Mouse (Mus musculus) brain, embryonic 18.5 days (tissue): ENCODE measurements around the gene Gm49358.
A peak's percentile ranks its signal among the peaks of the same experiment; 100 is the strongest.

Experiments
- DNase-seq: peaks from one replicate; pipeline ENCODE4 v3.0.0-alpha.2; 2012; ENCODE audit warnings: low read depth, low spot score

Gene Gm49358

DNA sequence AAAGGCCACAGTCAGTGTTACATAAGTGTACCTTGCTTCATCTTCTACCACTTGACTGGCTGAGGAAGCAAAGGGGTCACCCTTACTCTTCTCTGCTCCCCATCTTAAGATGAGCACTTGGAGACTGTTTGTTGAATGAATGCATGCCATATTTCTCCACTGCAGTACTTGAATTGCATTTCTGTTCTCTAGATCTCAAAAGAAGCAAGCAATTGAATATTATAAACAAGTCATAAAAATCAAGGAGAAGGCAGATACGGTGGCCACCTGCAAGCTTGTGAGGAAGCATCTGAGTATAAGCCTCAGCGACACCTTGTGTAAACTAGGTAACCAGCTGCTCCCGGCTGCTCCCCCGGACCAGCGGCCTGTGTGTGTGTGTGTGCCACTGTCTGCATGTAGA lies at the start of gene Gm49358:
Gene Gm49358, plus strand, starts transcription at position 301 of the 400 bp plus-strand sequence.
- no peak for DNase-seq

DNA sequence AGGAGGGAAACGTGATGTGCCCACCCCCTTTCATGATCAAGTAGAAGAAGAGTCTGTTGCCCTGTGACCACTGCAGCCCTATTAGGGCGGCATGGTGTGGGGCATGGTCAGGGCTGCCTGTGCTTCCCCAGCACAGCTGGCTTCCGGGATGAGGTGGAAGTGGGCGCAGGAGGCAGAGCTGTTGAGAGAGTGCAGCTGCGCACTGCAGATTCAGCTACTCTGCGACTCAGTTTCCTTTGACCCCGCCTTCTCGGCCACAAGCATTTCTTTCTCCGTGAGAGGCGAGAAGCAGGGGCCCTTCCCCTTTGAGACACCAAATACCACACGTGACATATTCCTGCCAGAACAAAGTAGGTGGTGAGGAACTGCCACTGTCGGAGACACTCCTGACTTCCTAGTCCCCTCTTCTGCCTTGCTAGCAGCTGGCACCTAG lies 36.2 kb upstream of the Gm49358 start:
- DNase-seq: no peak

DNA sequence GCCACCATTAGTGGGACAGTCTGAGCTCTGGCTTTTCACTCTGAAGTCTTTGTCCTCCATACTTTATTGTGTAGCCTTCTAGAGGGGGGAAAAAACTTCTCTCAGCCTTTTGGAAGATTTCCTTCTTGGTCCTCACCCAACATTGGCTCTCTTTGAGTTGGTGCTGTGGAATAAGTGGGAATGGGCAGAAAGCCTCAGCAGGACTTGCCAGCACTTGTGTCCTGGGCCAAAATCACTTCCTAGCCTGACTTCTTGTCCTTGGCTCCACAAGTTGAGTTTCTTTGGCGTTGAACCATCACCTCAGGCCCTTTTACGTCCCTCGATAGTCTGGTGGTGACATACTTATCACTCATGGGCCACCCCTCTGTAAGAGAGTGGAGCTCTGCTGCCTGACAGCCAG lies 35.6 kb upstream of the Gm49358 start:
- no peak for DNase-seq

DNA sequence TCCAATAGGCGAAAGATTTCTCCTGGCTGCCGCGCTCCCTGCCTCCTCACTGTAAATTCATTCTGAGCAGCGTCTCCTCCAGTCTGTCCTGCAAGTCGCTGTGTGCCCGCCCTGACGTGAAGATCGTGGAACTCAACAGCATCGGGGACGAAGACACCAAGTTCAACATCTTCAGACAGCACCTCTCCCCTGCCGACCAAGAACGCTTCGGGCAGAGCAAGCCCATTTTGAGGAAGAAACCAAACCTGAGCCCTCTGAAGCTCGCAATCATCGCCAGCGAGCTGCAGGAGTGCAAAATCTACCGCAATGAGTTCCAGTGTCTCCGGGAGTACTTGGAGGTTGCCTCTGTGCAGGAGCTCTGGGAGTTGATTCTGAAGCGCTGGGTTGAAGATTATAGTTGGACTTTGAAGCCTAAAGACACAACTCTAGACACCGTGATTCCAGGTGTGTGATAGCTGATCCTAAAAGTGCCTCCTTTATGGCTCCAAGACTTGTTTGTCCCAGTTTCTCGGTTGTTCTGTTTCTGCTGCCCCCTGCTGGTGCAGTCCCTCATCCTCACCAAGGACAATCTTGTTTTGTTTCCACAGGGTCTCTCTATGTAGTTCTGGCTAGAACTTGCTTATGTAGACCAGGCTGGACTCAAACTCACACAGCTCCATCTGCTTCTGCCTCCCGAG lies 32.8 kb upstream of the Gm49358 start:
- DNase-seq: peak; percentile 57

DNA sequence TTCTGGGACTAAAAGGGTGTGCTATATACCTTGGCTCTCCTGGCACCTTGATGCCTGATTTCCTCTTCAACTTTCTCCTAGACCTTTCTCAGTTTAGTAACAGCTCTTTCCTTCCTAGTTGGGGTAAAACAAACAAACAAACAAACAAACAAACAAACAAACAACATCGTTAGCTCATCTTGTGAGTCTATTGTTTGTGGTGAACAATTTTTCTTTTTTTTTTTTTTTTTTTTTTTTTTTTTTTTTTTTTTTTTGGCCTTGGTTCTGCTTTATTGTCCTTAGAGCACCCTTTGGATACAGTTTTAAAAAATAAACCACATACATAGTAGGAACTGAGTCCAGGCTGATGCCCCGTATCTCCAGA lies 32.3 kb upstream of the Gm49358 start:
- DNase-seq: no peak

DNA sequence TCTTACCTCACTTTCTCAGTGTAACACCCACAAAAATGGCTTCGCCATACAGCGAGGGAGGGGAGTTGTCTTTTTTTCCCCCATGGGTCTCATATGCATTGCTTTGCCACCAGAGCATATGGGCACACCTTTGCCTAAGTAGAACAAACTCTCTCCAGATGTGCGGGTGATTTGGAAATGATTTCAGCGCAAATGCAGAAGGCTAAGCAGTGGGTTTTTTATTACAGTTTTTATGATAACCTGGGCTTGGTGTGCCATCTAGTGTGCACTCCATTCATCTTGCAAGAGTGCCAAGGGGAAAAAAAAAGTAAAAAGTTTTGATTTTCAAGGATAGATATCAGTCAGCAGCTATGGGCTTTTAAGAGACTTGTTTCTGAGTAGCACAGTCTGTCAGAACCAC lies 28.7 kb upstream of the Gm49358 start:
- no peak for DNase-seq

DNA sequence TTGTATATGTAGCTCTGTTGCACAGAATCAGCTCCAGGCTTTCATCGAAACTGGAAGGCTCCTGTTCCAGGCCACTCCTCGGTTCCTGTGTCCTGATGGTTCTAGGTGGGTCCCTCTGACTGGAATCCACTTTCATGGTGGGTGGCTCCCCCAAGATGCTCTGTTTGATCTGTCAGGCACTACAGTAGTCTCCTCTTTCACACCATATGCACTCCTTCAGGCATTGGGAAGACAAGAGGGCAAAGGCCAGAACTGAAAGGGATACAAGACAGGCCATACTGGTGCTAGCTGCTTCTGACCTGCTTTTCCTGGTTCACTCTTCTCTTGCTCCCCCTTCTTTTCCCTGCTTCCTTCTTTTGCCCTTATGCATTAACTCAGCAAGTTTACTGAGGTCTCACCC lies 20.9 kb upstream of the Gm49358 start:
- DNase-seq: no peak

DNA sequence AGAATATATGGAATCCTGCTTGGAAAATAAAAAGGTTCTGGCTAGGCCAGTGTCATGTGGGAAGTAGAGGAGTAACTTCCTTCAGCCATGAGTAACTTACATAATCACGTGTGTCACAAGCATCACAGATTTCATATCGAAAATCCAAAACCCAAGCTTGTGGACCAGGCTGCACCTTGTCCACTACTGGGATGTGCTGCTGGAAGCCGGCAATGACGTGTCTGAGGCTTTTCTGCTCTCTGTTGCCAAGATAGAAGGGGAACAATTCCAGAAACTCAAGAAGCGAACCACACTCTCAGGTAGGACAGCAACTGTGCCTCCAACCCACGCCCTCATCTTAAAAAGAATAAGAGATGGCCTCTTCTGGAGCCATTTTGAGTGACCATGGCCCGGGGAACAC lies 19.5 kb upstream of the Gm49358 start:
- no peak for DNase-seq

DNA sequence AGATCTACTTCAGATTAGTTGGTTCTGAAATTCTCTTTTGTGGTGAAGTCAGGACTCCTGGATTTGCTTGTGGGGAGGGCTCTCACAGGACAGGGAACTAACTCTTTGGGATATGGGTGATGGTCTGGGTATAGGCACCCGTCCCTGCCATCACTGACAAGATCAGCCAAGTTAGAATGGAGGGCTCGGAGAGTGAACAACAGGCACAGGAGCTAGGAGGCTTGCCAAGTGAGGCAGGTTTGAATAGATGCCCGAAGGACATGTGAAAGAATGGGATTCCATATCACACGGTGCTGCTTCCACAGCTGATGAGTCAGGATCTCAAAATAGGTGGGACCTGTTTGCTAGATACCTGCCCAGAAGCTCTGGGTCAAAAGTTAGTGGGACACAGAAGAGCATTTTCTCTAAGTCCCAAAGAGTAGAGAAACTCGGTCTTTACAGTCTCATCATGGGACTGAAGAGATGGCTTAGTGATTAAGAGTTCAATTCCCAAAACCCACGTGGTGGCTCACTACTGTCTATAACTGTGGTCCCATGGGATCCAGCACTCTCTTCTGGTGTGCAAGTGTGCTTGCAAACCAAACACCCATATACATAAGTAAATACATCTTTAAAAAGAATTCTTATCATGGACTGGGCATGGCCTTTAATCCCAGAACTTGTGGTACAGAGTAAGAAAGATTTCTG lies 7.8 kb upstream of the Gm49358 start:
- DNase-seq: no peak

DNA sequence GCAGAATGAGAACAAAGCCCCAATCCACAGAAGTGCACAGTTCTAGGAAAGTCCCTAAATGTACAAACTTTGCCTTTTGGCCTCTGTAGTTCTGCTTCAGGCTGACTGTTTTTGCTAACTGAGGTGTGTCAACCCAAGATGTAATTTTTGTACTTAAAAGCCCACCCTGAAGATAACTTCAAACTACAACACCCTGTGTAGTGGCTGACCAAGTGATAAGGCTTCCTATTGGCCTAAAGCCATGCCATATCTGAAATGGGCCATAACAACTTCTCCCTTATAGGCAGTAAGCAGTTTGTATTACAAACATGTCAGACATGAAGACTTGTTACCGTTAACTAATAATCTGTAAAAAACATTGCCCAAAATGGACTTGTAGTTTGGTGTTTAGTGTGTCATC lies 6.0 kb upstream of the Gm49358 start:
- no peak for DNase-seq

DNA sequence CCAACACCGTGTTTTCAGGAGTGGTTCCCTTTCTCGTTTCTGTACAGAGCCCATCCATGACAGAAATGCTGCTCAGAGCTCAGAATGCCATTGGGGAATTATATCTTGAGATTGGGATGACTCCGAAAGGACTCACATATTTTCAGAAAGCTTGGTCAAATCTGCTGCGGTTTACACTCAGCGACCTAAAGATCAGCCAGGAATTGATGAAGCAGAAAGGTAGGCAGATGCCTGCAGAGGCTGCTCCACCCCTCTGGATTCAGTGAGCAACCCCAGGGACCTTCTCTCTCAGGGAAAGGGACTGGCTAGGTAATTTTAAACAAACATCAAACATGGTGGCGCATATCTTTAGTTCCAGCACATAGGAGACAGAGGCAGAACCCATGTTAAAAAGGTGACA lies 5.6 kb upstream of the Gm49358 start:
- no peak for DNase-seq

DNA sequence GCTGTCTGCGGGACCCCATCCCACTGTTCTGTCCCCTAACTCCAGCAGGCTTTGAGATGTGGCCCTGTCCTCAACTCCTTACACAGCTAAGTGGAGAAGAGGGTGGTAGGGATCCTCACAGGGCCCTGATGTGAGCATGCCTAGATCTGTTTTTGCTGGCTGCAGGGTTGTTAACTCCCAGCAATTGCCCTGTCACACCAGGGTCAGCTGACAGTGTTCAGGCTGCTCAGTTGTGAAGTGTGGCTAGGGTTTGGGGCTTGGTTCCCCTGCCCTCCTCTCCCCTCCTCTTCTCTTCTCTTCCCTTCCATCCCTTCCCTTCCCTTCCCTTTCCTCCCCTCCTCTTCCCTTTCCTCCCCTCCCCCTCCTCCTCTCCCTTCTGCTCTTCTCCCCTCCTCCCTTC lies 2.5 kb upstream of the Gm49358 start:
- DNase-seq: no peak

DNA sequence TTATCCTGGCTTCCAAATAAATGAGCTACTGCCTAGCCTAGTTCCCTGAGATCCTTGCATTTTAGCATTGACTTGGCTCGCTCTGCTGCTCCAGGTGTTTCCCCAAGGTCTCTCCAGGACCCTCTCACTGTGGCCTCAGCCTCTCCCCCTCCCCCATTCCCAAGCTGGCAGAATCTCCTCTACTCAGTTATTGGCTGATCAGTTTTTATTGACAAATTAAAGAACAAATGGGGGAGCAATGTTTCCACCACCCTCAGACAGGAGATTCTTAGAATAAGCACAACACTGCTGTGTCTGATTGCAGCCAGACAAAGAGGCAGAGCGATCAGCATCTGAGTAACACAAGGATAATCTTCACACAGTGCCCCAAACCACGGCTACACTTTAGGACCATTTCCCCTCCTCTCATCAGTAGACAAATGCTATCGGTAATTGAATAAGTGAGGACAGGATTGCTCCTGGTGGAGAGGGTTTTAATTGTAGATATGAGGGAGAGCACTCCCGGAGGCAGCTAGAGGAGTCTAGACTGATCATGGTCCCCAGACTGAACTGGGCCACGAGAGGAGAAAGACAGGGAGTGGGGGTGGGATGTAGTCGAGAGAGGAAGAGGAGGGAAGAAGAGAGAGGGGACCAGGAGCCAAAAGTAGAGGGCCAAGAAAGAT lies 1.9 kb upstream of the Gm49358 start:
- DNase-seq: no peak

DNA sequence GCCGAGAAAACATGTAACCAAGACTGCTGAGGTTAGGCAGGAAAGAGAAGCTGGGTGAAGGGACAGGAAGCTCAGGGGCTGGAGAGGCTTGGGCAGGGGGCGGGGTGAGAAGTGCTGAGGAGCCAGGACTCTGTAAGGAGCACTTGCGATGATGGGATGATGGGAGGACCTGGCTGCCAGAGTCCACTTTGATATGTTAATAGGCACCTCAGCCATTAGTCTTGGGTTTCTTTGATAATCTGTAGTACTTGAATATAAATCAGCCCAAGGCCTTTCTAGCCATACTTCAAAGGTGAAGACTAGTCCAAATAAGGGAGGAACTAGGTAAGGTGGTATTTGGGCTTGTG lies 1.4 kb upstream of the Gm49358 start:
- DNase-seq: no peak

DNA sequence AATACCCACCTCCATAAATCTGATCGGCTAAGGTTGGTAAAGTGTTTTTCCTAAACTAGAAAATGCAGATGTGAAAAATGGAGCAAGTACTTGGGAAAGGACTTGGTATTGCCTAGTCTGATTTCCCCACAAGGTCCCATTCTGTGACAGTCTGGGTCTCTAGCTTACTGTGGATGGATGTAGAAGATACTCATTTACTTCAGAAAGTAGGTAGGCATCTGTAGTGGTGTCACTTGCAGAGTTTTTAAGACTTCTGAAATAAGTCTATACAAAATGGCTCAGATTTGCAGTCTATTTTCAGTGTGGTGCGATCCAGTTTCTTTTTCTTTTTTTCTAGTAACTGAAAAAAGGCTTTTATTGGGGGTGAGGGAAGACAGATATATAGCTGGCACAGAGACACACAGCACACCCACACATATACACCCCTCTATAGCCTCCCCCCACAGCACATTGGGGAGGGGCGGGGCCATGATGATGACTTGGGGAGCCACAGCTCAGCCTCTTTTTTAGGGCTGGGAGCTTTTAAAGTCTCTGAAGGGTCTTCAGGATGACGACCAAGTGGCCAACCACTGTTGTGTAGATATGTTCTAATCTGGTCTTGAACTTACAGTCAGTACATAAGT lies 1.7 kb downstream of the Gm49358 start:
- no peak for DNase-seq

DNA sequence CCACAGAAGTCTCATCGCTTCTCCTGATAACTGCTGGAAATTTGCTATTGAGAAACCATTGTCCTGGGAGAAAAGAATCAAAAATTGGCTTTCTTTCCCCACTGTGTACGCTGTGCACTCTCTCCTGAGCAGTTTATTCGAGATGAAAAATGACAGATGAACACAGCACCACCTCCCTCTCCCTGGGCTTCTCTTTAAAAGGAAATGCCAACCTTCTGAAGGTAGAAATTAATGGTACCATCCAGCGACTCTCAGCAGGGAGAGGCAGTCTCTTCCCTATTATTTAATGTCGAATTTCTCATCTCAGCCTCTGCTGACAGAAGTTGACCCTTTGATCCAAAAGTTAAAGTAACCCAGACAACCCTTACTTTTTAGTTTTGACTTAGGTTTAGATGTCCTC lies 5.4 kb downstream of the Gm49358 start:
- no peak for DNase-seq

DNA sequence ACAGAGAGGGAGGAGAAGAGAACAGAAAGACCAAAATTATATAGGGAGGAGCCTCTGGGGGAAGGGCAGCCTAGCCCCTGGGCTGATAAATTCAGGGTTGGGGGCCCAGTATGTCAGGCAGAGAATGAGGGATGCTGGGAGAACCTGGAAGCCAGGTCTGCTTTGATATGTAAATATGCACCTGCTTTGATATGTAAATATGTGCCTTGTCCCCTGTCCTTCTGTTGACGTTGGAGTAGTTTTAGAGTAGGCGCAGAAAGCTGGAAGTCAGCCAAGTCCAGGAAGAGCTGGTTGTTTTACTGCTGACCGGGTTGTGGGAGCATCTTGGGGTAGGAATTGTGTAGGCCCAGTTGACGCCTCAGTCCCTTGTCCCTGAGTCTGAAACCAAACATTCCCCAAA lies 6.0 kb downstream of the Gm49358 start:
- DNase-seq: no peak

DNA sequence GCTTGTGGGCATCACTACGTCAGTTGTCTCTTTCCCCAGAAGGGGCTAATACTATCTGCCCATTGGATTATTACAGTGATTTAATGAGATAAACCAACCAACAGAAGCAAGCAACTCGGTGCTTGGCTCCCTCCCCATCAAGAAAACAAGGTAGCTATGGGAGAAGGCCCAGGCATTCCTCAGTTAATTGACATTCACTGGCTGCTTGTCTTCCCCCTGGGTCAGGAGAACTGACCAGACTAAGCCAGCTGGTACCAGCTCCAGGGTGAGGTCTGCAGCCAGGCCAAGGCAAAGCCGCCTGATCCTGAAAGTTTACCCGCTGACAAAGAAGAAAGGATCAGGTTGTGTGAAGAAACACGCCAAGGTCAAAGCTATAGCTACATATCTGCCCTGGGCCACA lies 7.9 kb downstream of the Gm49358 start:
- no peak for DNase-seq

DNA sequence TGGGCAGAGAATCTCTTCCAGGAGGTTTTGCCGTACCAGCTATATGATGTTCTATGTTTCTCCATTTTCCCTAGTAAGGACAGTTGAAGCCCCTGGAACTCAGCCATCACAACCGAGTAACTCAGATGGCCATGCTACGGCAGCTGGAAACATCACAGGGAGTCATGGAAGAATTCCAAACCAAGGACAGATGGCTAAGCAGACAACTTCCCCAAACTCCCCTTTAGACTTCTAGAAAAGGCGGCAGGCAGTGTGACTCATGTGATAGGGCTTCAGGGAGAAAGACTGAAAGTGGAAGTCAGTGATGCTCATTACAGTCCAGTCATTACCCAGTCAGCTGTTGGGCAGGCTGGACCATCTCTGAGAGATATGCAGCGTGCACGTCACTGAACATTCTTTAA lies 8.5 kb downstream of the Gm49358 start:
- DNase-seq: no peak

DNA sequence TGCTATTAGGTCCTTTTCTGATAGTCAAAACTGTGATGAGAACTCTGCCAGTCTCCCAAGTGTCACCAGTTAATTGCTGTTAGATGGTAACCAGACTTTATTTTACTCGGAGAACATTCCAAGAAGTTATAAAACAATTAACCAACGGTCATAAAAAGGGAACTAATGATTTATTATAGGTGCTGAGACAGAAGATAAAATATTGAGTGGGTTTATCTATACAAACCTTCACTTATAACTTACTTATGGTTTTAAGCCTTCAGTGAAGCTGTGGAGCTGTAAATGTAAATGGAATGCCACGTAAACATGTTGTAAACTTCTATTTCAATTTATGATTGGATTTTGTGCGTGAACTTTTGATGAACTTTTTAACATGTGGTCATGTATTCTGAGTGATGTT lies 9.6 kb downstream of the Gm49358 start:
- no peak for DNase-seq

DNA sequence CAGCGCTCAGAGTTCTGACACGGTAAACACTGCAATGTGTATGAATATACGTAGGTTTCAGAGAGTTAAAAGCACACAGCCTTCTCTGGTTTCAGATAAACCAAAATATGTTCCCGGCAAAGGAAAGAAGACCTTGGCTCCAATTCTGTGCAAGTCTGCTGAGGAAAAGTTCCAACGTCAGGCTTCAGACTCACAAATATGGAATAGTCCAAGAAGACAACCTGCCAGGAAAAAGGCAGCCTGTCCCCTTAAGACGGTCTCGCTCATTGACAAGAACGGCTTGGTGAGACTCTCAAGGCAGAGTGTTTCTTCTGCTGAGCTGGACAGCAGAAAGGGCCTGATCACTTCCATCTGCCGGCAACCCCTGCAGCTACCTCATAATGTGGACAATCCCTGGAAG lies 12.5 kb downstream of the Gm49358 start:
- DNase-seq: no peak

DNA sequence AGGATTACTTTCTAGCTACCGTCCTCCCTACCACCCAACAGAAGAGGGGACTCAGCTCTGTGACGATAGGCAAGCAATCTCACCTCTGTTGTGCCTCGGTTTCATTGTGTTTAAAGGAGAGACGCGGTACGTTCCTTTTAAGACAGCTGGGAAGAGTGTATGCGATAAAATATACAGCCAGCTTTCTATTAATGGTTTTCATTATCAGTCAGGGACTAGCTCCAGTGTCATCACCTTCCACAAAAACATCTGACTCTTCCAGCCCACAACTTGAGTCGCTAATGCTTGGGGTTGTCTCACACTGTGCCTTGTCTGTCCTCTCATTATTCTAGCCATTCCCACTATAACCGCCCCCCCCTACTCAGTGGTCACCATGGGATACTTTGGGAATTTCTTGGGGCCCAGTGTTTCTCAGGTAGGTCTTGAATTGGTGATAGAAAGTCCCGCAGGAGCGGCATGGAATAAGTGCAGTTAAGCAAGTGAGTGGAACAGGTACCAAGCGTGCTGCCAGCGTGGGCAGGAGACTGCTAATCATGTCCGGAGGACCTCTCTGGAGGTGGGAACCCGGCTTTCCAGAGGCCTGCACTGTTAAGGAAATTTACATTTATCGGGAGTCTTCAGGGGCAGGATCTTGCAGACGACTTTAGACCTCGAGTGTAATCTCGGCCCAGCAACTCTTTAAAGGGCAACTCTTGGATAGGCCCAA lies 14.0 kb downstream of the Gm49358 start:
- DNase-seq: no peak
